Mouse (Mus musculus): ENCODE results near the gene Lypd6b. TPM values are rescaled to one million over a fixed set of nuclear protein-coding genes. Genes with fewer than 3 reads are reported as not detected.

The Lypd6b gene
- polyA plus RNA-seq, 1 experiment = 6.0 TPM

DNA sequence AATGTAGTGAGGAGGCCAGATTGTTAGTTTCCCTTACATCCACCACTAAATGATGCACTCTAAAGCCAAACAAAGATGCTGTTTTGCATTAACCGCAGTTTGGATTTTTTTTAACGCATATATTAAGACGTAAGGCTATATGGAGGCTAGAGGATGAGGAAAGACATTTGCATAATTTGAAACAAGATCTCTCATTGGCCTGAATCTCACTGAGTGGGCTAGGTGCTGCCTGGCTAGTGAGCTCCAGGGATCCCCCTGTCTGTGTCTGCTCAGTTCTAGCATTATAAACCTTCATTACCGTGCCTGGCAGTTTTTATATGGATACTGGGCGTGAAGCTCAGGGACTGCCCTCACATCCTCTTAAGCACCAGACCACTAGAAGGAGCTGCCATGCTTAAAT, 138.7 kb downstream of the Lypd6b start:
- TF ChIP-seq POLR2A (IDR thresholded peaks at IDR 0.05; ENCODE audit: insufficient read depth, low read length) = no peak
- no peak for TF ChIP-seq EP300 (IDR thresholded peaks at IDR 0.05; ENCODE audit: insufficient read depth, low read depth, low read length)
- no peak for TF ChIP-seq CTCF (IDR thresholded peaks at IDR 0.05; ENCODE audit: low read depth, low read length)
- Histone ChIP-seq H3K9ac (ENCODE audit: low read depth, poor library complexity, severe bottlenecking) (no peak overlapping the region), H3K27me3 (ENCODE audit: control insufficient read depth, insufficient read depth, low read length, poor library complexity, severe bottlenecking) (no peaks in the 10 kb centered on the region), H3K36me3 (ENCODE audit: control insufficient read depth, insufficient read depth, low read length, poor library complexity, severe bottlenecking) (no peaks in the 10 kb centered on the region), H3K27ac (ENCODE audit: insufficient read depth, low read length) (no peak overlapping the region), H3K9me3 (replicated peaks; ENCODE audit: control insufficient read depth, insufficient read depth, low read length, poor library complexity, severe bottlenecking) (no peaks in the 10 kb centered on the region), H3K4me3 (ENCODE audit: low read depth, low read length) (no peak overlapping the region), H3K4me1 (ENCODE audit: control insufficient read depth, insufficient read depth, low read length) (no peaks in the 10 kb centered on the region)

DNA sequence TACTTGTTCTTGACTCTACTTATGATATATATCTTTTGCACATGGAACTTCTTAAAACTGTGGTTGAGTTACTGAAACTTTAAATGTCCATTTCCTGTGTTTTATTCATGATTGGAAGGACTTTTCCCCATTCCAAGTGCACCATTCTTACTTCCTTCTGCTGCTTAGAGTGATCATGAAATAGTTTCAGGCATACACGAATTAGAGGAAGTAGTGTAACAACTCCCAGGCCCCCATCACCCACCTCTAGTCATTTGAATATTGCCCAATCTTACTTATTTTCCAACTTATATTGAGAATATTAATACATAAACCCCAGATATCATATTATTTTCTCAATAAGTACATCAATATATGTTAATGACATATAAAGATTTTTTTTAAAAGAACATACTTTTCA, 139.9 kb downstream of the Lypd6b start:
- no peak overlapping the region for H3K27ac ChIP-seq (ENCODE audit: insufficient read depth, low read length)
- no peaks in the 10 kb centered on the region for H3K9me3 ChIP-seq (replicated peaks; ENCODE audit: control insufficient read depth, insufficient read depth, low read length, poor library complexity, severe bottlenecking)
- no peaks in the 10 kb centered on the region for H3K36me3 ChIP-seq (ENCODE audit: control insufficient read depth, insufficient read depth, low read length, poor library complexity, severe bottlenecking)
- no peaks in the 10 kb centered on the region for H3K27me3 ChIP-seq (ENCODE audit: control insufficient read depth, insufficient read depth, low read length, poor library complexity, severe bottlenecking)
- TF ChIP-seq EP300 (IDR thresholded peaks at IDR 0.05; ENCODE audit: insufficient read depth, low read depth, low read length) (no peak), CTCF (IDR thresholded peaks at IDR 0.05; ENCODE audit: low read depth, low read length) (no peak), POLR2A (IDR thresholded peaks at IDR 0.05; ENCODE audit: insufficient read depth, low read length) (no peak)
- no peak overlapping the region for H3K4me3 ChIP-seq (ENCODE audit: low read depth, low read length)
- H3K9ac ChIP-seq (ENCODE audit: low read depth, poor library complexity, severe bottlenecking) = no peak overlapping the region
- H3K4me1 ChIP-seq (ENCODE audit: control insufficient read depth, insufficient read depth, low read length) = no peaks in the 10 kb centered on the region

DNA sequence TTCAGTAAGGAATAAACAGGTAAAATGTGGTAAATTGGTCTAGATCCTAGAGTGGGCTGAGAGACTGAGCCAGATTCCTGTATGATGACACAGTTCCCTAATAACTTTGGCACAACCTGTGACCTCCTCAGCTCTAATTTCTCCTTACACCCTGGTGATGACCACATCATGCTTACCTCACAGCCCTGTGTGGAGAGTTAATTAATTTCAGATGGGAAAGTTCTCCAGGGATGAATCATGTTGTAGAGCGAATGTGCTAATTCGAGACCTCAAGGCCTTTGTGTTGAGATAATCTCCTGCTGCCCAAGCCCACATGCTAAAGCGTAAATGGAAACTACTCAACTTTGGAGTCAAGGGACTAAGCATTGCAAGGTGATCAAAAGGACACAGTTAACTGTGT, 142.4 kb downstream of the Lypd6b start:
- Histone ChIP-seq H3K27me3 (ENCODE audit: control insufficient read depth, insufficient read depth, low read length, poor library complexity, severe bottlenecking) (no peaks in the 10 kb centered on the region), H3K9me3 (replicated peaks; ENCODE audit: control insufficient read depth, insufficient read depth, low read length, poor library complexity, severe bottlenecking) (no peaks in the 10 kb centered on the region), H3K27ac (ENCODE audit: insufficient read depth, low read length) (no peak overlapping the region), H3K4me1 (ENCODE audit: control insufficient read depth, insufficient read depth, low read length) (no peaks in the 10 kb centered on the region), H3K9ac (ENCODE audit: low read depth, poor library complexity, severe bottlenecking) (no peak overlapping the region), H3K4me3 (ENCODE audit: low read depth, low read length) (no peak overlapping the region), H3K36me3 (ENCODE audit: control insufficient read depth, insufficient read depth, low read length, poor library complexity, severe bottlenecking) (no peaks in the 10 kb centered on the region)
- TF ChIP-seq EP300 (IDR thresholded peaks at IDR 0.05; ENCODE audit: insufficient read depth, low read depth, low read length) (no peak), CTCF (IDR thresholded peaks at IDR 0.05; ENCODE audit: low read depth, low read length) (no peak), POLR2A (IDR thresholded peaks at IDR 0.05; ENCODE audit: insufficient read depth, low read length) (no peak)

DNA sequence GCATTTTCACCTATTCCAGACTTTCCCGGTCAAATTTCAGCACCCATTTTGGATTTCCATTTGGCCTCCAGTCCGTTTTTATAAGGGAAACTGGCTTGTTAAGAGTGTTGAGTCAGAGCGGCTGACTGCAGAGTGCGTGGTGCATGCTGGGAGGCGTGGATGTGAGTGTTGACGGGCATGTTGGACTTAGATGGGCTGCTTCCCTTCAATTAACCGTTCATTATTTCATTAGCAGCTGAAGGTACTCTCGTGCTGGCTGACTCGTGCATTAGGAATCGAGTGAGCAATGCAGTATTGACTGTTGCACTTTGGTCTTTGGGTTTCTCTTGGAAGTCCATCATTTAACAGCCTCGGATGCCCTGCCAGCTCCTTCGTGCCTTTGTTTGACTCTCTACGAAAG, 150.1 kb downstream of the Lypd6b start:
- H3K27me3 ChIP-seq (ENCODE audit: control insufficient read depth, insufficient read depth, low read length, poor library complexity, severe bottlenecking) = no peaks in the 10 kb centered on the region
- H3K9ac ChIP-seq (ENCODE audit: low read depth, poor library complexity, severe bottlenecking) = no peak overlapping the region
- TF ChIP-seq CTCF (IDR thresholded peaks at IDR 0.05; ENCODE audit: low read depth, low read length) = no peak
- no peak for TF ChIP-seq POLR2A (IDR thresholded peaks at IDR 0.05; ENCODE audit: insufficient read depth, low read length)
- TF ChIP-seq EP300 (IDR thresholded peaks at IDR 0.05; ENCODE audit: insufficient read depth, low read depth, low read length) = no peak
- no peak overlapping the region for H3K27ac ChIP-seq (ENCODE audit: insufficient read depth, low read length)
- no peaks in the 10 kb centered on the region for H3K4me1 ChIP-seq (ENCODE audit: control insufficient read depth, insufficient read depth, low read length)
- no peak overlapping the region for H3K4me3 ChIP-seq (ENCODE audit: low read depth, low read length)
- H3K36me3 ChIP-seq (ENCODE audit: control insufficient read depth, insufficient read depth, low read length, poor library complexity, severe bottlenecking) = no peaks in the 10 kb centered on the region
- H3K9me3 ChIP-seq (replicated peaks; ENCODE audit: control insufficient read depth, insufficient read depth, low read length, poor library complexity, severe bottlenecking) = no peaks in the 10 kb centered on the region

DNA sequence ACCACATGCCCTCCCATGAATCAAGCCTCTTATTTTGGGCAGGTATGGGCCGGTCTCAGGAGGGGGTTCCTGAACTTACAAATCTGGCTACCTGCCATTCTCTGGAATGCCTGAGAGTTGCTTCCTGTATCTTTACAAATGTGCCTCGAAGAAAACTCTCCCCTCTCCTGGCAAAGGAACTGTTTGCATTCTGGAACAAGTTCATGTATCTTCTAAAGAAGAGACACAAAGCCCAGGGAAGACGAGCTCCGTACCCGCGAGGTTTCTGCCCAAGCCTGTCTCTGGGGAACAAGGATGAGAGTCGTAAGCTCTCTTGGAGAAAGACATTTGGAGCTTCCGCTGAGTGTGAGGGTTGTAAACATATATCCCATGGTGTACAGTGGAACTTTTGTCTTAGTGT, 150.8 kb downstream of the Lypd6b start:
- no peaks in the 10 kb centered on the region for H3K27me3 ChIP-seq (ENCODE audit: control insufficient read depth, insufficient read depth, low read length, poor library complexity, severe bottlenecking)
- no peak overlapping the region for H3K27ac ChIP-seq (ENCODE audit: insufficient read depth, low read length)
- no peak overlapping the region for H3K4me3 ChIP-seq (ENCODE audit: low read depth, low read length)
- H3K9ac ChIP-seq (ENCODE audit: low read depth, poor library complexity, severe bottlenecking) = no peak overlapping the region
- TF ChIP-seq EP300 (IDR thresholded peaks at IDR 0.05; ENCODE audit: insufficient read depth, low read depth, low read length) = no peak
- no peak for TF ChIP-seq POLR2A (IDR thresholded peaks at IDR 0.05; ENCODE audit: insufficient read depth, low read length)
- TF ChIP-seq CTCF (IDR thresholded peaks at IDR 0.05; ENCODE audit: low read depth, low read length) = no peak
- H3K9me3 ChIP-seq (replicated peaks; ENCODE audit: control insufficient read depth, insufficient read depth, low read length, poor library complexity, severe bottlenecking) = no peaks in the 10 kb centered on the region
- H3K36me3 ChIP-seq (ENCODE audit: control insufficient read depth, insufficient read depth, low read length, poor library complexity, severe bottlenecking) = no peaks in the 10 kb centered on the region
- H3K4me1 ChIP-seq (ENCODE audit: control insufficient read depth, insufficient read depth, low read length) = no peaks in the 10 kb centered on the region

DNA sequence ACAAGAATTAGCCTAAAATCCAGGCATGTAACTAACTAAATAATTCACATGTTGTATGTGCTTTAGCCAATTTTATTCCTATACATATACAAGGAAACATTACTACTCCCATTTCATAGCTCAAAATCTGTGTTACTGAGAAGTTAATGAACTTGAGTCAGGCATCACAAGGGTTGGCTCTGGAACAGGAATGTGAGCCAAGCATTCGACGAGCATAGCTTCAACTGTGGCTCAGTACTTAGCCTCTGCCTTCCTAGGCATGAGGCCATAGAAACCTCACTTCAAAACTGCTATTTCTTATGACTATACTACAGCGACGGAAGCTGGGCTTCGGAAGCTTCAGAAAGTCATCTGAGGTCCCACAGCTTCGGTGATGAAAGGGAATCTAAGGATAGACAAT, 152.9 kb downstream of the Lypd6b start:
- no peaks in the 10 kb centered on the region for H3K9me3 ChIP-seq (replicated peaks; ENCODE audit: control insufficient read depth, insufficient read depth, low read length, poor library complexity, severe bottlenecking)
- TF ChIP-seq EP300 (IDR thresholded peaks at IDR 0.05; ENCODE audit: insufficient read depth, low read depth, low read length) = no peak
- no peak for TF ChIP-seq CTCF (IDR thresholded peaks at IDR 0.05; ENCODE audit: low read depth, low read length)
- no peak for TF ChIP-seq POLR2A (IDR thresholded peaks at IDR 0.05; ENCODE audit: insufficient read depth, low read length)
- no peaks in the 10 kb centered on the region for H3K4me1 ChIP-seq (ENCODE audit: control insufficient read depth, insufficient read depth, low read length)
- no peaks in the 10 kb centered on the region for H3K36me3 ChIP-seq (ENCODE audit: control insufficient read depth, insufficient read depth, low read length, poor library complexity, severe bottlenecking)
- H3K27ac ChIP-seq (ENCODE audit: insufficient read depth, low read length) = no peak overlapping the region
- no peak overlapping the region for H3K4me3 ChIP-seq (ENCODE audit: low read depth, low read length)
- H3K27me3 ChIP-seq (ENCODE audit: control insufficient read depth, insufficient read depth, low read length, poor library complexity, severe bottlenecking) = no peaks in the 10 kb centered on the region
- H3K9ac ChIP-seq (ENCODE audit: low read depth, poor library complexity, severe bottlenecking) = no peak overlapping the region

Data from ES-Bruce4 (cell line).